Mouse (Mus musculus): ENCODE results near the gene Gm28510. TPM values are rescaled to one million over a fixed set of nuclear protein-coding genes. Genes with fewer than 3 reads are reported as not detected.
"Not testable (repeated sequence)": the region's sequence is repeated elsewhere in the genome, so short reads cannot be mapped to it uniquely, and the experiment has no call there.

Gm28510 gene
- not detected in 2 replicates for polyA plus RNA-seq (2015; fragmentation: Nextera tagmentation; extraction: Ambion mirVana)

- H3K4me3 ChIP-seq, result not testable (repeated sequence)
Observed at GRCm38 (mm10) chrY:10412437-10412836, at the start of gene Gm28510. Gene Gm28510 (plus strand): TSS chrY:10412737.

More at GRCm38 (mm10) chrY:10412437-10412836, at the start of gene Gm28510:
- WGBS, result no CpG with 5 or more reads among the region's 6 CpGs
- not testable (repeated sequence) for H3K27me3 ChIP-seq; H3K36me3 ChIP-seq; ATAC-seq (replicated peaks; ENCODE audit: insufficient number of reproducible peaks, insufficient read depth, low FRiP score, low read depth); H3K9ac ChIP-seq; H3K27ac ChIP-seq; H3K4me2 ChIP-seq; H3K4me1 ChIP-seq (replicated peaks); H3K9me3 ChIP-seq (replicated peaks)

Other genes starting within 250 kb of the Gm28510 start
- gene Gm20834, start 88.1 kb upstream of the Gm28510 start, polyA plus RNA-seq (2015; fragmentation: Nextera tagmentation; extraction: Ambion mirVana), result not detected in 2 replicates
- not detected in 2 replicates for gene Gm20737, start 123.3 kb downstream of the Gm28510 start, polyA plus RNA-seq (2015; fragmentation: Nextera tagmentation; extraction: Ambion mirVana)
- gene Gm21775, start 140.7 kb downstream of the Gm28510 start, polyA plus RNA-seq (2015; fragmentation: Nextera tagmentation; extraction: Ambion mirVana), result not detected in 2 replicates
- not detected in 2 replicates for gene Gm21900, start 203.6 kb downstream of the Gm28510 start, polyA plus RNA-seq (2015; fragmentation: Nextera tagmentation; extraction: Ambion mirVana)